In the genomic region with DNA sequence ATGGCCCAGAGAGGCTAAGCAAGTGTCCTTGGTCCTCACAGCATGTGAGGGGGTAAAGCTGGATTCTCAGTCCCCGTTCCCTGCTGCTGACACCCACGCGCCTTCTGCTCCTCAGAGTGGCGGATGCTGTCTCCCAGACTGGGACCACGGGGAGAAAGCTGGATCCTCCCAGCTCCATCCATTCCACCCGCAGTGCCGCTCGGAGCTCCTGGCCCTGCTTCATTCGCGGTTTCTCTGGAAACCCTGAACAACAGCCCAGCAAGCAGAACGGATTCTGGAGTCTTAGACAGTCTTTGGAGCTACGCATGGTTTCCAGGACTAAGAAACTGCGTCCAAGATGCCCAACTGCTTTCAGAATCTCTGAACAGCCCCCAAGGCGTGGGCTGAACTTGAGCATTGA, we compare ENCODE assay signal across 8 mouse cellular contexts.
DNase-seq lines count a peak whose midpoint lies in the region; ATAC-seq and TF ChIP-seq lines count a peak whose summit lies in the region.

No protein-coding gene starts in this region.

- no peak overlapping the region for H3K9ac ChIP-seq in lung, embryonic 14.5 days

- TF ChIP-seq CTCF in lung, embryonic 14.5 days (IDR thresholded peaks at IDR 0.05; ENCODE audit: low read depth), result no peak

- no peak overlapping the region for H3K4me3 ChIP-seq in lung, embryonic 14.5 days (ENCODE audit: low read depth, low read length)

- no peak overlapping the region for H3K27ac ChIP-seq in lung, embryonic 14.5 days (ENCODE audit: low read depth)

- no peaks in the 10 kb centered on the region for H3K27me3 ChIP-seq in lung, embryonic 14.5 days (ENCODE audit: insufficient read depth, low read length)

- DNase-seq in lung, embryonic 14.5 days, result peak; percentile 34
- DNase-seq in lung, adult 18-20 months, result no peak
- peak; percentile 60 to 64 for DNase-seq in frontal cortex, postnatal 25 days (ENCODE audit: low spot score in 2 of 2)
- peak; percentile 84 to 89 for DNase-seq in layer of hippocampus, postnatal 36 days
- DNase-seq in right cerebral cortex, postnatal 10 days (ENCODE audit: low spot score in 2 of 2), result peak; percentile 94 to 96
- DNase-seq in T-cell, adult 2 months (ENCODE audit: low spot score), result no peak
- DNase-seq in urinary bladder, adult 18-20 months (ENCODE audit: low spot score in 2 of 2), result no peak
- no peak for DNase-seq in embryo, embryonic 11 days

- H3K36me3 ChIP-seq in lung, embryonic 14.5 days (ENCODE audit: insufficient read depth), result no peaks in the 10 kb centered on the region

- H3K4me1 ChIP-seq in lung, embryonic 14.5 days (ENCODE audit: insufficient read depth), result peaks cover 14% of the 10 kb centered on the region

- ATAC-seq in lung, embryonic 14.5 days (ENCODE audit: insufficient read depth), result no peak

- H3K9me3 ChIP-seq in lung, embryonic 14.5 days (ENCODE audit: low read depth, low read length), result no peaks in the 10 kb centered on the region

- H3K4me2 ChIP-seq in lung, embryonic 14.5 days, result no peak overlapping the region

- WGBS in lung, embryonic 14.5 days, result 63% methylated on average over 14 of the region's 14 CpGs

Comparison
In these comparisons a context has a peak if more than half of its experiments do, and no peak if none do; other contexts are left out.
1. DNase-seq: peak in lung, embryonic 14.5 days (single experiment), frontal cortex, postnatal 25 days (2 of 2), layer of hippocampus, postnatal 36 days (2 of 2) and right cerebral cortex, postnatal 10 days (2 of 2); none in lung, adult 18-20 months (0 of 2), T-cell, adult 2 months (single experiment), urinary bladder, adult 18-20 months (0 of 2) and embryo, embryonic 11 days (single experiment).